Mouse (Mus musculus): ENCODE measurements at regions not wholly inside any gene's neighbourhood (a gene's known extent, or its start where the extent isn't known, plus 50 kb on each side); places are given as distances from the start of the nearest gene placed in this dataset.

- no peak for DNase-seq (ENCODE audit: low spot score in 2 of 2)
These were observed 216.0 kb upstream of the Fut9 start for GRCm38 (mm10) chr4:26016071-26016470.

- DNase-seq (ENCODE audit: low spot score in 2 of 2) = no peak
These were observed 200.3 kb upstream of the Fut9 start for GRCm38 (mm10) chr4:26000364-26000763.

- no peak for DNase-seq (ENCODE audit: low spot score in 2 of 2)
These were observed 198.5 kb upstream of the Fut9 start for GRCm38 (mm10) chr4:25998561-25998960.

- DNase-seq (ENCODE audit: low spot score in 2 of 2) = peak; percentile 14 to 15
These were observed 155.8 kb upstream of the Fut9 start for GRCm38 (mm10) chr4:25955696-25956348.

GRCm38 (mm10) chr4:25932546-25932945, 132.5 kb upstream of the Fut9 start:
- no peak for DNase-seq (ENCODE audit: low spot score in 2 of 2)

GRCm38 (mm10) chr4:25895381-25895980, 95.4 kb upstream of the Fut9 start:
- DNase-seq (ENCODE audit: low spot score in 2 of 2) = no peak

GRCm38 (mm10) chr4:25891888-25892661, 92.0 kb upstream of the Fut9 start:
- no peak for DNase-seq (ENCODE audit: low spot score in 2 of 2)
